Mouse (Mus musculus) ZHBTc4 (cell line): ENCODE measurements at regions not wholly inside any gene's neighbourhood (a gene's known extent, or its start where the extent isn't known, plus 50 kb on each side); places are given as distances from the start of the nearest gene placed in this dataset.
A peak's percentile ranks its signal among the peaks of the same experiment; 100 is the strongest.

ENCODE experiments used
- DNase-seq: peaks from one replicate; pipeline ENCODE4 v3.0.0-alpha.2; 2011; ENCODE audit warnings: low read depth, low spot score

- no peak for DNase-seq
Measured at GRCm38 (mm10) chr14:88410722-88411437, 60.3 kb downstream of the Pcdh20 start.

GRCm38 (mm10) chr14:88399270-88399669 is 71.9 kb downstream of the Pcdh20 start:
- DNase-seq: peak; percentile 1

GRCm38 (mm10) chr14:88397187-88397586 is 74.0 kb downstream of the Pcdh20 start:
- no peak for DNase-seq

- DNase-seq: no peak
Measured at GRCm38 (mm10) chr14:88395016-88395415, 76.2 kb downstream of the Pcdh20 start.

DNA sequence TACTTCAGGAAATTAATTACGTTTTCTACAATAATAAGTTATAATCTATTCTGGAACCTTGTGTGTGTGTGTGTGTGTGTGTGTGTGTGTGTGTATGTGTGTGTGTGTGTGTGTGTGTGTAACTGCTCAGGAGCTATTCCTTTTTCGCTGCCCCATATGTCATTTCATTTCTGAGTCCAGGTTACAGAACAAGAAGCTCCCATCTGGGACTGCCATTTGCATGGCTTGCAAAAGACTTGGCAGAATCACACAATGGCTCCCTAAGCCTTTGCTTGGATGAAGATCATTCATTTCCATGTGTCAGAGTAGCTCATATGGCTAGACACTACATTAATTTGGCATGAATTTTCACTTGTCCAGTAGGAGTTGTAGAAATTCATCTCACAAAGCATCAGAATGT is 86.6 kb downstream of the Pcdh20 start:
- DNase-seq: no peak

- DNase-seq: no peak
Measured at GRCm38 (mm10) chr14:88347177-88347576, 124.0 kb downstream of the Pcdh20 start.

DNA sequence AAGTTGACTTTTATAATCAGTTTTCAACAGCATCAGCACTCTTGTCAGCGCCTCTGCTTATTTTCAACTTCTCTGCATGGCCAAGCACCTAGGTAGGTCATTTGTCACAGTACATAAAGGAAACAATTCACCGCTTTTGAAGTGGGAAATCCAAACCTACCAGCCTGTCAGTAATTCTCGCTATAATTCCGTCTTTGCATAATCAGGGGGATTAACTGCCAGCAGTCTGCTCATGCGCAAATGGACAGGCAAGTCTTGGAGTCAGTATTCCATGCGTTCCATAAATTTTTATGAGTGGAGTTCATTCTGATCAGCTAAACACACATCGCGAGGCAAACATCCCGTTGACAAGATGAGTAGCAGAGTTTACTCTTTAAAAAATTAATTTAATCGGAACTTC is 133.9 kb downstream of the Pcdh20 start:
- no peak for DNase-seq

DNA sequence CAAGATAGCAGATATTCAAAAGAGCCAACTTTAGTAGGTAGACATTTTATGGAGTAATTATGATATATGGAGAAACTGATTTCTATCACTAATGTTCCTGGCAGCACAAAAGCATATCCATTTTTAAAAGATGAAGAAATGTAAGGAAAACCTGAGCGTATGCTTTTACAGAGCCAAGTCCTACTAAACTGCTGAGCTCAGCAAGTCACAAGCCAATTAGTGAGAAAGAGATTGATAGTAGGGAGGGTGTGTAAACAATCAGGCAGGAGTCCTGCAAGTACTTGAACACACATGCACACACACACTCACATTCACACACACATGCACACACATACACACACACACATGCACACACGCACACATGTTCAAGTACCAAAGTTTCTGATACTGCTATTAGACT is 140.6 kb downstream of the Pcdh20 start:
- DNase-seq: no peak

DNA sequence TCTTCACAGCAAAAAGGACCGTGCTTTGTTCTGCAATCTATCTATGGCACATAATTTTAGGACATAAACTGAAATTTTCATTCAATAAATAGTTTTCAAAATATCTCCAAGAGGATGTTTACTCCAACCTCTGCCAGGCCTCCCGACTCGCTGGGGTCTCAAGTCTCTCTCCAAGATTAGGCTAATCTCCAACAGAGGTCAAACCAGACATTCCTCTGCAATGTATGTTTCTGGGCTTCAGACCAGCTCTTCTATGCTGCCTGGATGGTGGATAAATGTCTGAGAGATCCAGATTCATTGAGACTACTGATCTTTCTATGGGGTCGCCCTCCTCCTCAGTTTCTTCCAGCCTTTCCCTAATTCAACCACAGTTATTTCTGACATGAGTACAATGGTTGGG is 144.8 kb downstream of the Pcdh20 start:
- no peak for DNase-seq

DNA sequence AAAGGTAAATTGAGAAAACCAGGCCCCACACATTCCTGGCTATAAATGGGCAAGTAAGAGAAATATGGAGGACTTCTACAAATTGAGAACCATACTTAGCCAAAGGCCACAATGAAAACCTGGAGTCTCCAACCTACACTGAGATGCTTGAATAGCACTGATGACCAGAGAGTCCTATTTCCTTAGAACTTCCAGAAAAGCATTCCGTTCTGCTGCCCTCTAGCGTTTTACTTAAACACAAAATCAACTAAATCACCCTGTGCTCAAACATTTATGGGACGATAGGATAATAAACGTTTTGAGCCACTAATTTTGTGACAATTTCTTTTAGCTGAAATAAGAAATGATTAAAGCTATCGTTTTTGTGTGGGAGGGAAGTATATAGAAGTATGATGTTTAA is 192.9 kb downstream of the Pcdh20 start:
- DNase-seq: peak; percentile 12

- no peak for DNase-seq
Measured at GRCm38 (mm10) chr14:88264771-88265170, 206.4 kb downstream of the Pcdh20 start.

GRCm38 (mm10) chr14:88259034-88259433 is 212.2 kb downstream of the Pcdh20 start:
- no peak for DNase-seq

GRCm38 (mm10) chr14:88255131-88255530 is 216.1 kb downstream of the Pcdh20 start:
- no peak for DNase-seq
